Mouse (Mus musculus): ENCODE measurements around the gene Tmem178b. TPM values are rescaled to one million over a fixed set of nuclear protein-coding genes. Genes with fewer than 3 reads are reported as not detected.

The Tmem178b gene
- polyA plus RNA-seq, 1 experiment = 0.34 TPM

GRCm38 (mm10) chr6:40059466-40059865 is 186.4 kb downstream of the Tmem178b start:
- H3K27ac ChIP-seq (ENCODE audit: insufficient read depth, low read length) = no peak overlapping the region
- no peak overlapping the region for H3K4me3 ChIP-seq (ENCODE audit: low read depth, low read length)
- TF ChIP-seq POLR2A (IDR thresholded peaks at IDR 0.05; ENCODE audit: insufficient read depth, low read length) = no peak
- TF ChIP-seq CTCF (IDR thresholded peaks at IDR 0.05; ENCODE audit: low read depth, low read length) = no peak
- no peak for TF ChIP-seq EP300 (IDR thresholded peaks at IDR 0.05; ENCODE audit: insufficient read depth, low read depth, low read length)
- H3K9ac ChIP-seq (ENCODE audit: low read depth, poor library complexity, severe bottlenecking) = no peak overlapping the region
- no peaks in the 10 kb centered on the region for H3K36me3 ChIP-seq (ENCODE audit: control insufficient read depth, insufficient read depth, low read length, poor library complexity, severe bottlenecking)
- H3K9me3 ChIP-seq (replicated peaks; ENCODE audit: control insufficient read depth, insufficient read depth, low read length, poor library complexity, severe bottlenecking) = no peaks in the 10 kb centered on the region
- H3K4me1 ChIP-seq (ENCODE audit: control insufficient read depth, insufficient read depth, low read length) = no peaks in the 10 kb centered on the region
- no peaks in the 10 kb centered on the region for H3K27me3 ChIP-seq (ENCODE audit: control insufficient read depth, insufficient read depth, low read length, poor library complexity, severe bottlenecking)

- TF ChIP-seq EP300 (IDR thresholded peaks at IDR 0.05; ENCODE audit: insufficient read depth, low read depth, low read length) = no peak
- TF ChIP-seq POLR2A (IDR thresholded peaks at IDR 0.05; ENCODE audit: insufficient read depth, low read length) = no peak
- Histone ChIP-seq H3K4me1 (ENCODE audit: control insufficient read depth, insufficient read depth, low read length) (no peaks in the 10 kb centered on the region), H3K27me3 (ENCODE audit: control insufficient read depth, insufficient read depth, low read length, poor library complexity, severe bottlenecking) (no peaks in the 10 kb centered on the region), H3K9ac (ENCODE audit: low read depth, poor library complexity, severe bottlenecking) (no peak overlapping the region), H3K4me3 (ENCODE audit: low read depth, low read length) (no peak overlapping the region), H3K27ac (ENCODE audit: insufficient read depth, low read length) (no peak overlapping the region), H3K9me3 (replicated peaks; ENCODE audit: control insufficient read depth, insufficient read depth, low read length, poor library complexity, severe bottlenecking) (no peaks in the 10 kb centered on the region), H3K36me3 (ENCODE audit: control insufficient read depth, insufficient read depth, low read length, poor library complexity, severe bottlenecking) (no peaks in the 10 kb centered on the region)
Observed at GRCm38 (mm10) chr6:40061327-40062189, 188.5 kb downstream of the Tmem178b start.

GRCm38 (mm10) chr6:40062190-40062501 is 189.1 kb downstream of the Tmem178b start:
- Histone ChIP-seq H3K9me3 (replicated peaks; ENCODE audit: control insufficient read depth, insufficient read depth, low read length, poor library complexity, severe bottlenecking) (no peaks in the 10 kb centered on the region), H3K4me3 (ENCODE audit: low read depth, low read length) (no peak overlapping the region), H3K4me1 (ENCODE audit: control insufficient read depth, insufficient read depth, low read length) (no peaks in the 10 kb centered on the region), H3K9ac (ENCODE audit: low read depth, poor library complexity, severe bottlenecking) (no peak overlapping the region), H3K27me3 (ENCODE audit: control insufficient read depth, insufficient read depth, low read length, poor library complexity, severe bottlenecking) (no peaks in the 10 kb centered on the region), H3K36me3 (ENCODE audit: control insufficient read depth, insufficient read depth, low read length, poor library complexity, severe bottlenecking) (no peaks in the 10 kb centered on the region), H3K27ac (ENCODE audit: insufficient read depth, low read length) (no peak overlapping the region)
- TF ChIP-seq CTCF (IDR thresholded peaks at IDR 0.05; ENCODE audit: low read depth, low read length) = no peak
- no peak for TF ChIP-seq EP300 (IDR thresholded peaks at IDR 0.05; ENCODE audit: insufficient read depth, low read depth, low read length)
- no peak for TF ChIP-seq POLR2A (IDR thresholded peaks at IDR 0.05; ENCODE audit: insufficient read depth, low read length)

- TF ChIP-seq CTCF (IDR thresholded peaks at IDR 0.05; ENCODE audit: low read depth, low read length) (no peak), POLR2A (IDR thresholded peaks at IDR 0.05; ENCODE audit: insufficient read depth, low read length) (no peak), EP300 (IDR thresholded peaks at IDR 0.05; ENCODE audit: insufficient read depth, low read depth, low read length) (no peak)
- no peak overlapping the region for H3K27ac ChIP-seq (ENCODE audit: insufficient read depth, low read length)
- H3K9ac ChIP-seq (ENCODE audit: low read depth, poor library complexity, severe bottlenecking) = no peak overlapping the region
- no peak overlapping the region for H3K4me3 ChIP-seq (ENCODE audit: low read depth, low read length)
- no peaks in the 10 kb centered on the region for H3K36me3 ChIP-seq (ENCODE audit: control insufficient read depth, insufficient read depth, low read length, poor library complexity, severe bottlenecking)
- H3K4me1 ChIP-seq (ENCODE audit: control insufficient read depth, insufficient read depth, low read length) = no peaks in the 10 kb centered on the region
- no peaks in the 10 kb centered on the region for H3K9me3 ChIP-seq (replicated peaks; ENCODE audit: control insufficient read depth, insufficient read depth, low read length, poor library complexity, severe bottlenecking)
- H3K27me3 ChIP-seq (ENCODE audit: control insufficient read depth, insufficient read depth, low read length, poor library complexity, severe bottlenecking) = no peaks in the 10 kb centered on the region
Observed at GRCm38 (mm10) chr6:40063438-40063837, 190.4 kb downstream of the Tmem178b start.

- Histone ChIP-seq H3K27ac (ENCODE audit: insufficient read depth, low read length) (no peak overlapping the region), H3K36me3 (ENCODE audit: control insufficient read depth, insufficient read depth, low read length, poor library complexity, severe bottlenecking) (no peaks in the 10 kb centered on the region), H3K4me3 (ENCODE audit: low read depth, low read length) (no peak overlapping the region), H3K27me3 (ENCODE audit: control insufficient read depth, insufficient read depth, low read length, poor library complexity, severe bottlenecking) (no peaks in the 10 kb centered on the region), H3K4me1 (ENCODE audit: control insufficient read depth, insufficient read depth, low read length) (no peaks in the 10 kb centered on the region), H3K9me3 (replicated peaks; ENCODE audit: control insufficient read depth, insufficient read depth, low read length, poor library complexity, severe bottlenecking) (no peaks in the 10 kb centered on the region), H3K9ac (ENCODE audit: low read depth, poor library complexity, severe bottlenecking) (no peak overlapping the region)
- TF ChIP-seq POLR2A (IDR thresholded peaks at IDR 0.05; ENCODE audit: insufficient read depth, low read length) = no peak
- TF ChIP-seq CTCF (IDR thresholded peaks at IDR 0.05; ENCODE audit: low read depth, low read length) = no peak
- no peak for TF ChIP-seq EP300 (IDR thresholded peaks at IDR 0.05; ENCODE audit: insufficient read depth, low read depth, low read length)
Observed at GRCm38 (mm10) chr6:40063899-40064298, 190.8 kb downstream of the Tmem178b start.

GRCm38 (mm10) chr6:40064342-40064741 is 191.3 kb downstream of the Tmem178b start:
- no peak overlapping the region for H3K4me3 ChIP-seq (ENCODE audit: low read depth, low read length)
- no peaks in the 10 kb centered on the region for H3K27me3 ChIP-seq (ENCODE audit: control insufficient read depth, insufficient read depth, low read length, poor library complexity, severe bottlenecking)
- H3K27ac ChIP-seq (ENCODE audit: insufficient read depth, low read length) = no peak overlapping the region
- H3K36me3 ChIP-seq (ENCODE audit: control insufficient read depth, insufficient read depth, low read length, poor library complexity, severe bottlenecking) = no peaks in the 10 kb centered on the region
- no peak overlapping the region for H3K9ac ChIP-seq (ENCODE audit: low read depth, poor library complexity, severe bottlenecking)
- H3K4me1 ChIP-seq (ENCODE audit: control insufficient read depth, insufficient read depth, low read length) = no peaks in the 10 kb centered on the region
- TF ChIP-seq POLR2A (IDR thresholded peaks at IDR 0.05; ENCODE audit: insufficient read depth, low read length) (no peak), EP300 (IDR thresholded peaks at IDR 0.05; ENCODE audit: insufficient read depth, low read depth, low read length) (no peak)
- H3K9me3 ChIP-seq (replicated peaks; ENCODE audit: control insufficient read depth, insufficient read depth, low read length, poor library complexity, severe bottlenecking) = no peaks in the 10 kb centered on the region

Data from ES-Bruce4 (cell line).